Mouse (Mus musculus): ENCODE measurements around the gene Ebpl. TPM values are rescaled to one million over a fixed set of nuclear protein-coding genes. Genes with fewer than 3 reads are reported as not detected.

Gene Ebpl
- polyA plus RNA-seq, 1 experiment: 2.0 TPM

GRCm38 (mm10) chr14:61310036-61310772, 50.0 kb downstream of the Ebpl start:
- no peak for DNase-seq
- Histone ChIP-seq H3K27me3 (replicated peaks; ENCODE audit: control insufficient read depth, insufficient read depth, low read length) (no peaks in the 10 kb centered on the region), H3K4me1 (ENCODE audit: control insufficient read depth, insufficient read depth, low read length) (no peaks in the 10 kb centered on the region), H3K36me3 (ENCODE audit: control insufficient read depth, insufficient read depth, low read length) (no peaks in the 10 kb centered on the region), H3K4me3 (ENCODE audit: insufficient read depth, low read depth, low read length) (no peak overlapping the region), H3K27ac (ENCODE audit: insufficient read depth, low read depth, low read length) (no peak overlapping the region)
- TF ChIP-seq POLR2A (IDR thresholded peaks at IDR 0.05; ENCODE audit: low read depth, low read length) (no peak), CTCF (conservative IDR thresholded peaks at IDR 0.05; ENCODE audit: insufficient read depth, insufficient read length, low read depth, low read length) (no peak)
- 51% methylated on average over 7 of the region's 7 CpGs for WGBS

GRCm38 (mm10) chr14:61309593-61309992, 50.6 kb downstream of the Ebpl start, which contains the start of gene Arl11:
Gene Arl11 (plus strand): TSS chr14:61309753.
- no peak within 1 kb of the TSS for H3K27ac ChIP-seq (ENCODE audit: insufficient read depth, low read depth, low read length)

GRCm38 (mm10) chr14:61303969-61304609, 56.1 kb downstream of the Ebpl start:
- H3K36me3 ChIP-seq (ENCODE audit: control insufficient read depth, insufficient read depth, low read length): no peaks in the 10 kb centered on the region
- no peak for TF ChIP-seq CTCF (conservative IDR thresholded peaks at IDR 0.05; ENCODE audit: insufficient read depth, insufficient read length, low read depth, low read length)
- no peak for TF ChIP-seq POLR2A (IDR thresholded peaks at IDR 0.05; ENCODE audit: low read depth, low read length)
- no peak overlapping the region for H3K27ac ChIP-seq (ENCODE audit: insufficient read depth, low read depth, low read length)
- H3K4me1 ChIP-seq (ENCODE audit: control insufficient read depth, insufficient read depth, low read length): no peaks in the 10 kb centered on the region
- no peak for DNase-seq
- H3K27me3 ChIP-seq (replicated peaks; ENCODE audit: control insufficient read depth, insufficient read depth, low read length): no peaks in the 10 kb centered on the region
- H3K4me3 ChIP-seq (ENCODE audit: insufficient read depth, low read depth, low read length): no peak overlapping the region
- 76% methylated on average over 4 of the region's 4 CpGs for WGBS

More at GRCm38 (mm10) chr14:61309593-61309992, 50.6 kb downstream of the Ebpl start, which contains the start of gene Arl11:
- H3K4me3 ChIP-seq (ENCODE audit: insufficient read depth, low read depth, low read length): no peak within 1 kb of the TSS
- 67% methylated on average over 6 of the region's 6 CpGs for WGBS
- H3K4me1 ChIP-seq (ENCODE audit: control insufficient read depth, insufficient read depth, low read length): no peaks in the 10 kb centered on the region
- no peaks in the 10 kb centered on the region for H3K36me3 ChIP-seq (ENCODE audit: control insufficient read depth, insufficient read depth, low read length)
- no peaks in the 10 kb centered on the region for H3K27me3 ChIP-seq (replicated peaks; ENCODE audit: control insufficient read depth, insufficient read depth, low read length)
- TF ChIP-seq CTCF (conservative IDR thresholded peaks at IDR 0.05; ENCODE audit: insufficient read depth, insufficient read length, low read depth, low read length): no peak
- TF ChIP-seq POLR2A (IDR thresholded peaks at IDR 0.05; ENCODE audit: low read depth, low read length): no peak
- DNase-seq: peak; percentile 12

DNA sequence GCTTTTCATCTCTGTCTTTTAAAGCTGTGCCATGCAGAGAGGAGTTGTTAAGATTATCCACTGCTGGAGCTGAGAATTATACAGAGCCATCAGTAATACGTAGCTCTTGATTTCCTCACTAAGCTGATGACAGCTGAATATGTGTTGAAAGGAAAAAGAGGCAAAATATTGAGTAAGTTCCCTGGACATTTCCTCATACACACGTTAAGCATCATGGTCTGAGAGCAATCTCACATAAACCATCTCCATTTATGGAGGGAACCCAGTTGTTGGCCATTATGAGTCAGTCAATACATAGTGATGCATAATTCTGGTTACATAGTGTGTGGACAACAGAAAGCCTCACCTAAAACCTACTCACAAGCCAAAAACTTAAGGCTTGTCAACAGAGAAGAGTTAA, 57.8 kb downstream of the Ebpl start:
- 83% methylated on average over 2 of the region's 2 CpGs for WGBS

DNA sequence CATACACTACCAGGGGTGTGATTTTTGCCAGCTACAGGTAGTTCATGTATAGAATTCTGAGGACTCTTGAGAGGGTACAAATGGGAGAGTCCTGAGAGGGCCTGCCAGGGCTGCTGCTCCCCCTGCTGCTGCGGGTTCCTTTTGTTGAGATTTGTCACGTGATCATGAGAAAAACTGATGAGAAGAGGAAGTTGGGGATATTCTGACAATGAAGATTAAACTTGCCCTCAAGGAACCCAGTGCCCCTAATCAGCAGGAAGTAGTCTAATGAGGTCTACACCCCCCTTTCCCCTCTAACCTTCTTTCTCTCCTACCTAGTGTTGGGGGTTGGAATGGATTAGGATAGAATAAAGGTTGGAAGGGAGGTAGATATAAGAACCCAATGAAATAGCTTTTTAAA, 58.9 kb downstream of the Ebpl start:
- WGBS: 60% methylated on average over 2 of the region's 2 CpGs
- no peak for DNase-seq
- no peaks in the 10 kb centered on the region for H3K36me3 ChIP-seq (ENCODE audit: control insufficient read depth, insufficient read depth, low read length)
- no peak for TF ChIP-seq CTCF (conservative IDR thresholded peaks at IDR 0.05; ENCODE audit: insufficient read depth, insufficient read length, low read depth, low read length)
- no peak for TF ChIP-seq POLR2A (IDR thresholded peaks at IDR 0.05; ENCODE audit: low read depth, low read length)
- no peaks in the 10 kb centered on the region for H3K4me1 ChIP-seq (ENCODE audit: control insufficient read depth, insufficient read depth, low read length)
- no peak overlapping the region for H3K27ac ChIP-seq (ENCODE audit: insufficient read depth, low read depth, low read length)
- no peaks in the 10 kb centered on the region for H3K27me3 ChIP-seq (replicated peaks; ENCODE audit: control insufficient read depth, insufficient read depth, low read length)
- no peak overlapping the region for H3K4me3 ChIP-seq (ENCODE audit: insufficient read depth, low read depth, low read length)

More for the DNA sequence above, 57.8 kb downstream of the Ebpl start:
- DNase-seq: no peak
- Histone ChIP-seq H3K4me1 (ENCODE audit: control insufficient read depth, insufficient read depth, low read length) (no peaks in the 10 kb centered on the region), H3K4me3 (ENCODE audit: insufficient read depth, low read depth, low read length) (no peak overlapping the region), H3K36me3 (ENCODE audit: control insufficient read depth, insufficient read depth, low read length) (no peaks in the 10 kb centered on the region), H3K27me3 (replicated peaks; ENCODE audit: control insufficient read depth, insufficient read depth, low read length) (no peaks in the 10 kb centered on the region), H3K27ac (ENCODE audit: insufficient read depth, low read depth, low read length) (no peak overlapping the region)
- TF ChIP-seq POLR2A (IDR thresholded peaks at IDR 0.05; ENCODE audit: low read depth, low read length) (no peak), CTCF (conservative IDR thresholded peaks at IDR 0.05; ENCODE audit: insufficient read depth, insufficient read length, low read depth, low read length) (no peak)

DNA sequence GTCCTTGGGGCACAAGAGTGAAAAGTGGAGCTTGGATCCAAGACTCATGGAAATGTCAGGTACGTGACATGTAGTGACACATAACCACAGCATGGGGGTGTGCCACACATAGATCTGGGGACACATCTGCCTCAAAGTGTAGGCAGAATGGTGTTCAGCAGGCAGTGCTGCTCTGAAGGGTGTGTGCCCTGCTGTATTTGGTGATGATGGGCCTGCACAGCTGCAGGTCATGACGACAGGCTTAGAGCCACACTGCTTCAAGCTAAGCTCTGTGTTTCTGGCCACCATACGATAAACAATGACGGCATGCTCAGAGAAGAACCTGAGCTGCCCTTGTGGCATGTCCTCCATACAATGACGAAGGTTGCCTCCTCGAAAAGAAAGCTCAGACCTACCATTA, 60.4 kb downstream of the Ebpl start:
- H3K4me1 ChIP-seq (ENCODE audit: control insufficient read depth, insufficient read depth, low read length): no peaks in the 10 kb centered on the region
- no peaks in the 10 kb centered on the region for H3K27me3 ChIP-seq (replicated peaks; ENCODE audit: control insufficient read depth, insufficient read depth, low read length)
- no peaks in the 10 kb centered on the region for H3K36me3 ChIP-seq (ENCODE audit: control insufficient read depth, insufficient read depth, low read length)
- no peak overlapping the region for H3K4me3 ChIP-seq (ENCODE audit: insufficient read depth, low read depth, low read length)
- TF ChIP-seq CTCF (conservative IDR thresholded peaks at IDR 0.05; ENCODE audit: insufficient read depth, insufficient read length, low read depth, low read length) (no peak), POLR2A (IDR thresholded peaks at IDR 0.05; ENCODE audit: low read depth, low read length) (no peak)
- WGBS: 91% methylated on average over 6 of the region's 6 CpGs
- no peak for DNase-seq
- no peak overlapping the region for H3K27ac ChIP-seq (ENCODE audit: insufficient read depth, low read depth, low read length)

DNA sequence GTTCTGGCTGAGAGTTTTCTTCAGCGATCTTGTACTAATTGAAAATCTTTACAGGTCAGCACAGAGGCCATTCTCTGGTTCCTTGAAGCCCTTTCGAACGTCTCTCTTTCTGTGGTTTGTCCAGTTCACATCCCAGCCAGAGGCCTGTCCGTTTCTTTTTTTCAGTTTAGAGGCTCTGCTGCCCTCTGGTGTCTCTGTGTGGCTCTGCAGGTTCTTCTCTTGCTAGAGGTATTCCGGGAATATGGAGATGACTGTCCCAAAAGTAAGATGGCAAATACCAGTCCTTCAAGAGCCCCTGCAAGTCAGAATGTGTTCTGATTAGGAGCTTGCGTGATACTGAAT, 65.5 kb downstream of the Ebpl start:
- H3K27ac ChIP-seq (ENCODE audit: insufficient read depth, low read depth, low read length): no peak overlapping the region
- peak; percentile 58 for DNase-seq
- no peak overlapping the region for H3K4me3 ChIP-seq (ENCODE audit: insufficient read depth, low read depth, low read length)
- TF ChIP-seq POLR2A (IDR thresholded peaks at IDR 0.05; ENCODE audit: low read depth, low read length) (no peak), CTCF (conservative IDR thresholded peaks at IDR 0.05; ENCODE audit: insufficient read depth, insufficient read length, low read depth, low read length) (peak; percentile 67)
- H3K27me3 ChIP-seq (replicated peaks; ENCODE audit: control insufficient read depth, insufficient read depth, low read length): no peaks in the 10 kb centered on the region
- H3K4me1 ChIP-seq (ENCODE audit: control insufficient read depth, insufficient read depth, low read length): no peaks in the 10 kb centered on the region
- 20% methylated on average over 6 of the region's 6 CpGs for WGBS
- no peaks in the 10 kb centered on the region for H3K36me3 ChIP-seq (ENCODE audit: control insufficient read depth, insufficient read depth, low read length)

Data from kidney, adult 2 months (tissue).